Mouse (Mus musculus) stomach, embryonic 15.5 days (tissue): ENCODE data around the gene Rtl8b. TPM values are rescaled to one million over a fixed set of nuclear protein-coding genes. Genes with fewer than 3 reads are reported as not detected.
"Not testable (repeated sequence)": the region's sequence is repeated elsewhere in the genome, so short reads cannot be mapped to it uniquely, and the experiment has no call there.

Experiments
- ATAC-seq: fragments of 200-750 bp; cut with Nextera tagmentation; 2 replicates; pipeline ENCODE4 v1.8.0; 2017; ENCODE audit warnings: low read depth, moderate number of reproducible peaks, moderate TSS enrichment; ENCODE audit not compliant: insufficient read depth, low FRiP score
- H3K27ac ChIP-seq: fragments of 300-500 bp; sonication (generic); 2 replicates; pipeline ENCODE4 v1.5.1; 2015; ENCODE audit warnings: mild to moderate bottlenecking, inconsistent platforms
- H3K27me3 ChIP-seq: fragments of 300-500 bp; sonication (generic); replicated peaks from 2 replicates; pipeline ENCODE4 v1.6.1; 2015; ENCODE audit warnings: inconsistent platforms
- H3K36me3 ChIP-seq: fragments of 300-500 bp; sonication (generic); 2 replicates; pipeline ENCODE4 v1.6.1; 2015; ENCODE audit warnings: inconsistent platforms
- H3K4me1 ChIP-seq: fragments of 300-500 bp; sonication (generic); 2 replicates; pipeline ENCODE4 v1.6.1; 2015; ENCODE audit warnings: inconsistent platforms
- H3K4me2 ChIP-seq: fragments of 300-500 bp; sonication (generic); 2 replicates; pipeline ENCODE4 v1.6.1; 2015; ENCODE audit warnings: mild to moderate bottlenecking, inconsistent platforms
- H3K4me3 ChIP-seq: fragments of 300-500 bp; sonication (generic); replicated peaks from 2 replicates; pipeline ENCODE4 v1.5.1; 2015; ENCODE audit warnings: inconsistent platforms
- H3K9ac ChIP-seq: fragments of 300-500 bp; sonication (generic); 2 replicates; pipeline ENCODE4 v1.6.1; 2015; ENCODE audit warnings: inconsistent platforms
- H3K9me3 ChIP-seq: fragments of 300-500 bp; sonication (generic); 2 replicates; pipeline ENCODE4 v1.6.1; 2016; ENCODE audit warnings: inconsistent platforms
- WGBS: fragments of 180-500 bp; shearing (Covaris S2); methylation state at CpG from one replicate; pipeline ENCODE4 v1.1.7; 2015; 5-methylcytosine and 5-hydroxymethylcytosine counted together
- polyA plus RNA-seq: library from polyadenylated mRNA; unstranded; fragments of >200 nt; fragmentation: Nextera tagmentation; extraction: Ambion mirVana; gene quantifications from 2 replicates; pipeline ENCODE4 v1.2.1, GENCODE M21; 2015

Rtl8b gene
- polyA plus RNA-seq, 1 experiment from 2014 or later: 58.4 TPM

DNA sequence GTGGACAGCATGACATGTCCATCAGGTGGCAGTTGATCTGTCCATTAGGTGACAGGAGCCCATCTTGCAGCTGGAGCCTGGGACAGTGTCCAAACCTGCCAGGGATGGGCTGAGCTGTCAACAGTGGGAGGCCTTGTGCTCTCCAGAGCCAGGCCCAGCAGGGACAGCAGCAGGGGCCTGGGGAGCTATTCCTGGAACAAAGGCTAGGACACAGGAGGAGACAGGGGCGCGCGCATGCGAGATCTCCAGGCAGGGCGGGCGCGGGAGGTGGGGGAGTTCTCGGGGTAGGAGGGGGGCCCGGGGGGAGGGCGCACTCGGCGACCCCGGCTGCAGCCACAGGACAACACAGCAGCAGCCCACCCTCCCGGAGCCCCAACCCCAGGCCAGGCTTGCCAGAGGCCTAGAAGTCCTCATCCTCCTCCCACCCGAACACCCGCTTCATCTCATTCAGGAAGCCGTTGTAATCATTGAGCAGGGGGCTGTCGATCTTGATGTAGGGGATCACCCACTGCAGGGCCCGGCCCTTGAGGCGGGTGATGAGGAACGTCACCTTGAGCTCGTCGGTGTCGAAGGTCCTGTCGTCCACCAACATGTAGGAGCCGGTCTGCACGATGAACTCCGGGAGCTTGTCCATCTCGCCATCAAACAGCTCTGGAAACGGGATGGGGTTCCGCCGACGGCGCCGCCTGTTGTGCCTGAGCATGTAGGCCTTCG, 494 bp downstream of the Rtl8b start:
- not testable (repeated sequence) for H3K4me1 ChIP-seq, H3K4me2 ChIP-seq
- peak overlapping the region; percentile 33; the same call in 1 of the 2 replicates for H3K4me3 ChIP-seq

GRCm38 (mm10) chrX:53652917-53653316, 17.3 kb downstream of the Rtl8b start:
- not testable (repeated sequence) for ATAC-seq
- 45% methylated on average over 4 of the region's 4 CpGs for WGBS

More for the DNA sequence above, 494 bp downstream of the Rtl8b start:
- not testable (repeated sequence) for H3K9me3 ChIP-seq, H3K27ac ChIP-seq, H3K36me3 ChIP-seq, H3K9ac ChIP-seq, H3K27me3 ChIP-seq
- ATAC-seq: peak; percentile 59; the same call in 1 of the 2 replicates
- WGBS: no CpG with 5 or more reads among the region's 36 CpGs

DNA sequence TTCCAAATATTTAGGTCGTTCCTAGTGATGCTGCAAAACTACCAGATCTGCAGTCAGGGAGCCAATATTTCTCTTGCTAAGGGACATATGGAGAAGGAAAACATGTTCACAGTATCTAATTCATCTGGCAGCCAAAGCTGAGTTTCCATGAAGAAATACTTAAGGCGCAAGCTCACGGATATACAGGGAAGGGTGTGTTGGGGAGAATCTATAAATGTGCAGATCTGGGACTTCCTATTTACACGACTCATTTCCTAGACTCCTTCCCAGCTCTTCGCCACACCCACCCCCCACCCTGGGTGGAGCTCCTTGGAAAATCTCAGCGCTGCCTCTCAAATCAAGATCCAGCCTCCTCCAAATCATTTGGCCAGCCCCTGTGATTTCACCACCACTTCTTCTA, 24.3 kb downstream of the Rtl8b start:
- Histone ChIP-seq H3K27ac (no peak overlapping the region), H3K4me2 (no peak overlapping the region), H3K4me1 (no peaks in the 10 kb centered on the region), H3K4me3 (no peak overlapping the region), H3K9me3 (no peaks in the 10 kb centered on the region), H3K36me3 (no peaks in the 10 kb centered on the region), H3K9ac (no peak overlapping the region), H3K27me3 (no peaks in the 10 kb centered on the region)
- no peak for ATAC-seq
- WGBS: 76% methylated on average over 6 of the region's 6 CpGs

More at GRCm38 (mm10) chrX:53652917-53653316, 17.3 kb downstream of the Rtl8b start:
- not testable (repeated sequence) for H3K4me2 ChIP-seq, H3K4me3 ChIP-seq, H3K9ac ChIP-seq, H3K9me3 ChIP-seq, H3K4me1 ChIP-seq, H3K27me3 ChIP-seq, H3K36me3 ChIP-seq, H3K27ac ChIP-seq

DNA sequence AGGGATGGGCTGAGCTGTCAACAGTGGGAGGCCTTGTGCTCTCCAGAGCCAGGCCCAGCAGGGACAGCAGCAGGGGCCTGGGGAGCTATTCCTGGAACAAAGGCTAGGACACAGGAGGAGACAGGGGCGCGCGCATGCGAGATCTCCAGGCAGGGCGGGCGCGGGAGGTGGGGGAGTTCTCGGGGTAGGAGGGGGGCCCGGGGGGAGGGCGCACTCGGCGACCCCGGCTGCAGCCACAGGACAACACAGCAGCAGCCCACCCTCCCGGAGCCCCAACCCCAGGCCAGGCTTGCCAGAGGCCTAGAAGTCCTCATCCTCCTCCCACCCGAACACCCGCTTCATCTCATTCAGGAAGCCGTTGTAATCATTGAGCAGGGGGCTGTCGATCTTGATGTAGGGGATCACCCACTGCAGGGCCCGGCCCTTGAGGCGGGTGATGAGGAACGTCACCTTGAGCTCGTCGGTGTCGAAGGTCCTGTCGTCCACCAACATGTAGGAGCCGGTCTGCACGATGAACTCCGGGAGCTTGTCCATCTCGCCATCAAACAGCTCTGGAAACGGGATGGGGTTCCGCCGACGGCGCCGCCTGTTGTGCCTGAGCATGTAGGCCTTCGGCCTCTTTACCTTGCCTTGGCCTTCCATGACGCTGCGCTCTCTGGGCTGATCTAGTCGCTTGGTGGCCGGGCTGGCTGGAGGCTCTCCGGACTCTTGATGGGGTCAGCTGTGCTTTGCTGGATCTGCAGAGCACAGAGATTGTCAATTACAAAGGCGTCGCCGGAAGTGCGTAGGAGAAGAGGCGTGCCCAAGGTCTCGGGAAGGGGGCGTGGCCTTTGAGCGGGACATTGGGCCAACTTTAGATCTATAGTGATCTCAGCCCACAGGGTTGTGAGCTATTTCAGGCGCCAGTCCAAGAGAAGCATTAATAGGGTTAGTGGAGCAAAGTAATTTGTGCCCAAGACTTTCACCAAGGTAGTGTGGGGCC, 26.9 kb downstream of the Rtl8b start, which contains the start of gene Rtl8a:
Gene Rtl8a (minus strand): TSS at position 703 of the 982 bp plus-strand sequence.
- Histone ChIP-seq H3K4me2 (peak within 1 kb of the TSS; percentile 43), H3K27ac (0 out of 2 replicates have a peak within 1 kb of the TSS, but pooled peaks have one; percentile 40), H3K4me3 (peak within 1 kb of the TSS; percentile 35)
- not testable (repeated sequence) for H3K9me3 ChIP-seq, H3K4me1 ChIP-seq, H3K9ac ChIP-seq, H3K27me3 ChIP-seq, H3K36me3 ChIP-seq
- 21% methylated on average over 9 of the region's 50 CpGs for WGBS
- ATAC-seq: peak; percentile 92

GRCm38 (mm10) chrX:53642604-53642979, 27.6 kb downstream of the Rtl8b start:
- H3K27ac ChIP-seq, H3K27me3 ChIP-seq, H3K9me3 ChIP-seq, H3K4me1 ChIP-seq, H3K4me3 ChIP-seq, H3K36me3 ChIP-seq, H3K9ac ChIP-seq, H3K4me2 ChIP-seq, ATAC-seq: not testable (repeated sequence)
- WGBS: 54% methylated on average over 4 of the region's 4 CpGs

DNA sequence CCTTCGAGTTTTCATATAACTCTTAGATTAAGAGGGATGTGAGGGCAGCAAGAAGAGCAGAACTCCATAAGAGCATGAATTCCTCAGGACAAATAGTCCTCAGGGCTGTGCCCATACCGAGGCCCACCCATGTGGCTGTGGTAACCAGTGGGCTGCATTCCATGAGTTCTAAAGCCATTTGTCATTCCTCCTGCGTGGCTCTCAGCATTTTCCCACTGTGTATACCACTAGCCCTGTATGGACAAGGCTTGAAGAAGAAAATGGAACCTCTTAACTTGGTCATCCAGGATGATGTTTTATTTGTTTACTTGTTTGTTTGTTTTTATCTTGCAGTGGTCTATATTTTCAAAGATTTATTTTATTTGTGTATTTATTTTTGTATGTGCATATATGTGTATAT, 32.1 kb downstream of the Rtl8b start:
- not testable (repeated sequence) for H3K9ac ChIP-seq, H3K36me3 ChIP-seq, H3K4me3 ChIP-seq, H3K4me2 ChIP-seq, ATAC-seq, H3K4me1 ChIP-seq, H3K9me3 ChIP-seq, H3K27me3 ChIP-seq, H3K27ac ChIP-seq
- 49% methylated on average over 3 of the region's 3 CpGs for WGBS

Other genes starting within 250 kb of the Rtl8b start
- not detected in 2 replicates for gene Etd, start 235.5 kb downstream of the Rtl8b start, polyA plus RNA-seq
- gene Rtl8c, start 62.4 kb downstream of the Rtl8b start, polyA plus RNA-seq: 30.5 and 32.3 TPM in 2 replicates
- gene Gm14597, start 61.4 kb downstream of the Rtl8b start, polyA plus RNA-seq: not detected in 2 replicates
- gene Rtl8a, start 26.7 kb downstream of the Rtl8b start, polyA plus RNA-seq: 52.3 and 61.6 TPM in 2 replicates
- gene 4930502E18Rik, start 54.4 kb upstream of the Rtl8b start, polyA plus RNA-seq: not detected in 2 replicates
- gene 1700013H16Rik, start 87.4 kb upstream of the Rtl8b start, polyA plus RNA-seq: not detected in 2 replicates
- gene Zfp36l3, start 106.0 kb upstream of the Rtl8b start, polyA plus RNA-seq: not detected in 2 replicates
- 1.0 and 1.5 TPM in 2 replicates for gene Xlr, start 127.3 kb upstream of the Rtl8b start, polyA plus RNA-seq